Mouse (Mus musculus) E14TG2a.4 (cell line): ENCODE measurements around the gene Olfr1457.

Experiments used
- CTCF ChIP-seq: conservative IDR thresholded peaks from 2 replicates; pipeline ENCODE4 v1.5.1; 2014; ENCODE audit warnings: low read length
- POU5F1 ChIP-seq: IDR thresholded peaks from 2 replicates; pipeline ENCODE4 v1.6.1; 2014; ENCODE audit warnings: low read length, borderline replicate concordance

- no peak for TF ChIP-seq CTCF
- no peak for TF ChIP-seq POU5F1
Measured at GRCm38 (mm10) chr19:13093908-13094307, 3.8 kb downstream of the Olfr1457 start.
